ENCODE assay signal across 9 mouse cellular contexts in the genomic region with DNA sequence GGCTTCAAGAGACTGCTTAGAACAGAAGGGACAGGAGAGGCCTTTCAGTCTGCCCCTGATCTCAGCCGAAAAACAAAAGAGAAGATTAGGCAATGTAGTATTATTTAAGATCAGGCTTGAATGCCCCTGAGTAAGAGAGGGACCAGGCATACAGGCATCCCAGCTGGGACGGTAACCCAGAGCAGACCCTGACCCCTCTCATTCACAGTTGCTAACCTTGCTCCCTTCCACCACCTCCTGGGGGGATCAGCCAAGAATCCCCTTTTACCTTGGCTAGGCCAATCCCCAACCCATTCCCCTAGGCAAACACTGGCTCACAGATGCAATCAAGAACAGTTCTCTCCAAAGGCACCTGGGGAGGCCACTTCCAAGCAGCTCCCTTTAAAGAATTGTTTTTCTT. TPM values are rescaled to one million over a fixed set of nuclear protein-coding genes. Genes with fewer than 3 reads are reported as not detected.
DNase-seq lines count a peak whose midpoint lies in the region; ATAC-seq and TF ChIP-seq lines count a peak whose summit lies in the region.
"Had no signal": no experiment of that assay in that cellular context is flagged by ENCODE, and none has a peak within 500 bp of the region (broad histone marks: within the 10 kb centered on the region; RNA-seq: fewer than 3 reads in every experiment).

No protein-coding gene starts in this region.

- peak overlapping the region; percentile 83 for H3K4me2 ChIP-seq in embryonic facial prominence, embryonic 14.5 days (ENCODE audit: low read depth, low read length)
- peak overlapping the region; percentile 86 for H3K4me2 ChIP-seq in hindbrain, embryonic 14.5 days (replicated peaks)
- H3K4me2 ChIP-seq in midbrain, embryonic 15.5 days, result peak overlapping the region; percentile 71

- H3K4me3 ChIP-seq in layer of hippocampus, adult 2 months, result peak overlapping the region; percentile 64
- peak overlapping the region; percentile 63 for H3K4me3 ChIP-seq in embryonic facial prominence, embryonic 14.5 days (ENCODE audit: low read depth, low read length)
- peak overlapping the region; percentile 76 for H3K4me3 ChIP-seq in hindbrain, embryonic 14.5 days (replicated peaks; ENCODE audit: low read length)
- peak overlapping the region; percentile 52 for H3K4me3 ChIP-seq in midbrain, embryonic 15.5 days

- no peaks in the 10 kb centered on the region for H3K9me3 ChIP-seq in embryonic facial prominence, embryonic 14.5 days (ENCODE audit: control insufficient read depth, low read length)
- no peaks in the 10 kb centered on the region for H3K9me3 ChIP-seq in hindbrain, embryonic 14.5 days (ENCODE audit: control insufficient read depth, low read length)
- H3K9me3 ChIP-seq in midbrain, embryonic 15.5 days, result no peaks in the 10 kb centered on the region

- no peak for TF ChIP-seq CTCF in layer of hippocampus, adult 2 months (conservative IDR thresholded peaks at IDR 0.05)

- no peak for DNase-seq in layer of hippocampus, adult 2 months (ENCODE audit: low spot score in 2 of 2)
- DNase-seq in layer of hippocampus, adult 9-11 months, result no peak
- DNase-seq in embryonic facial prominence, embryonic 14.5 days (ENCODE audit: low spot score), result no peak
- no peak for DNase-seq in hindbrain, embryonic 14.5 days (ENCODE audit: low spot score)
- no peak for DNase-seq in retina, postnatal 1 day
- DNase-seq in Muller cell, postnatal 12 days (ENCODE audit: inconsistent ontology term), result no peak
- no peak for DNase-seq in gastrocnemius, postnatal 25 days
- DNase-seq: gastrocnemius, postnatal 36 days had no signal

- WGBS in embryonic facial prominence, embryonic 14.5 days, result 56% methylated on average over 2 of the region's 2 CpGs
- 29% methylated on average over 2 of the region's 2 CpGs for WGBS in hindbrain, embryonic 14.5 days
- 6% methylated on average over 2 of the region's 2 CpGs for WGBS in midbrain, embryonic 15.5 days

- H3K27ac ChIP-seq in layer of hippocampus, adult 2 months, result peak overlapping the region; percentile 97
- H3K27ac ChIP-seq in embryonic facial prominence, embryonic 14.5 days (replicated peaks; ENCODE audit: low read depth, low read length), result no peak overlapping the region
- no peak overlapping the region for H3K27ac ChIP-seq in hindbrain, embryonic 14.5 days
- H3K27ac ChIP-seq in midbrain, embryonic 15.5 days, result peak overlapping the region; percentile 32; the same call in 1 of the 2 replicates

- no peak for ATAC-seq in embryonic facial prominence, embryonic 14.5 days (ENCODE audit: low read depth)
- no peak for ATAC-seq in hindbrain, embryonic 14.5 days (ENCODE audit: low FRiP score)
- ATAC-seq in midbrain, embryonic 15.5 days (replicated peaks), result no peak

- peaks cover 16% of the 10 kb centered on the region; the same call in 1 of the 2 replicates for H3K36me3 ChIP-seq in embryonic facial prominence, embryonic 14.5 days (ENCODE audit: control insufficient read depth, insufficient read depth, low read length)
- H3K36me3 ChIP-seq in hindbrain, embryonic 14.5 days (replicated peaks; ENCODE audit: control insufficient read depth, insufficient read depth), result no peaks in the 10 kb centered on the region
- H3K36me3 ChIP-seq in midbrain, embryonic 15.5 days (replicated peaks), result no peaks in the 10 kb centered on the region

- H3K27me3 ChIP-seq in embryonic facial prominence, embryonic 14.5 days (replicated peaks; ENCODE audit: control insufficient read depth, insufficient read depth, low read length), result no peaks in the 10 kb centered on the region
- no peaks in the 10 kb centered on the region for H3K27me3 ChIP-seq in hindbrain, embryonic 14.5 days (ENCODE audit: control insufficient read depth, insufficient read depth, low read length)
- H3K27me3 ChIP-seq in midbrain, embryonic 15.5 days (replicated peaks), result no peaks in the 10 kb centered on the region

- peak overlapping the region; percentile 15; the same call in 1 of the 2 replicates for H3K9ac ChIP-seq in embryonic facial prominence, embryonic 14.5 days (ENCODE audit: low read depth, low read length)
- H3K9ac ChIP-seq in hindbrain, embryonic 14.5 days, result peak overlapping the region; percentile 85
- H3K9ac ChIP-seq in midbrain, embryonic 15.5 days, result peak overlapping the region; percentile 18; the same call in 1 of the 2 replicates

- peaks cover 29% of the 10 kb centered on the region for H3K4me1 ChIP-seq in embryonic facial prominence, embryonic 14.5 days (ENCODE audit: control insufficient read depth, insufficient read depth, low read length)
- H3K4me1 ChIP-seq in hindbrain, embryonic 14.5 days (replicated peaks; ENCODE audit: control insufficient read depth, insufficient read depth, low read length), result peaks cover 23% of the 10 kb centered on the region
- peaks cover 38% of the 10 kb centered on the region for H3K4me1 ChIP-seq in midbrain, embryonic 15.5 days

RNA-seq across cellular contexts. Expression of a gene that starts 2.1 kb away (rescaled TPM):
- total RNA-seq in layer of hippocampus, adult 2 months (2021), result 10 to 100 TPM; 17.2 to 22.0 TPM
- polyA plus RNA-seq in embryonic facial prominence, embryonic 14.5 days (2014; fragmentation: Nextera tagmentation; extraction: Ambion mirVana), result 37.9 and 41.3 TPM in 2 replicates
- polyA plus RNA-seq in hindbrain, embryonic 14.5 days (2014; fragmentation: Nextera tagmentation; extraction: Ambion mirVana), result 26.3 and 29.0 TPM in 2 replicates
- polyA plus RNA-seq in midbrain, embryonic 15.5 days (2015; fragmentation: Nextera tagmentation; extraction: Ambion mirVana), result 37.2 and 42.2 TPM in 2 replicates
- 10 to 100 TPM; 15.1 to 27.0 TPM for total RNA-seq in gastrocnemius, postnatal 25 days (2021)

RNA-seq across cellular contexts. Expression of a gene that starts 34.3 kb away (rescaled TPM):
- total RNA-seq in layer of hippocampus, adult 2 months (2021), result under 1 TPM in 1 of 2 experiments, not detected in 1; 0.20 TPM
- 0.18 and 0.43 TPM in 2 replicates for polyA plus RNA-seq in embryonic facial prominence, embryonic 14.5 days (2014; fragmentation: Nextera tagmentation; extraction: Ambion mirVana)
- 0.20 and 0.23 TPM in 2 replicates for polyA plus RNA-seq in hindbrain, embryonic 14.5 days (2014; fragmentation: Nextera tagmentation; extraction: Ambion mirVana)
- 0.09 and 0.10 TPM in 2 replicates for polyA plus RNA-seq in midbrain, embryonic 15.5 days (2015; fragmentation: Nextera tagmentation; extraction: Ambion mirVana)
- total RNA-seq in gastrocnemius, postnatal 25 days (2021), result not detected
- total RNA-seq: gastrocnemius, postnatal 36 days had no signal

RNA-seq across cellular contexts. Expression of a gene that starts 39.7 kb away (rescaled TPM):
- total RNA-seq in layer of hippocampus, adult 2 months (2021), result 1 to 10 TPM; 6.0 to 7.4 TPM
- 40.8 and 44.2 TPM in 2 replicates for polyA plus RNA-seq in embryonic facial prominence, embryonic 14.5 days (2014; fragmentation: Nextera tagmentation; extraction: Ambion mirVana)
- 5.3 and 6.2 TPM in 2 replicates for polyA plus RNA-seq in hindbrain, embryonic 14.5 days (2014; fragmentation: Nextera tagmentation; extraction: Ambion mirVana)
- polyA plus RNA-seq in midbrain, embryonic 15.5 days (2015; fragmentation: Nextera tagmentation; extraction: Ambion mirVana), result 15.2 and 21.1 TPM in 2 replicates
- total RNA-seq in gastrocnemius, postnatal 25 days (2021), result 100 to 1,000 TPM in 1 of 2 experiments, 10 to 100 TPM in 1; 33.0 to 107 TPM

Comparison
In these comparisons a context has a peak if more than half of its experiments do, and no peak if none do; other contexts are left out.
1. H3K27ac ChIP-seq: peak in layer of hippocampus, adult 2 months (single experiment) and midbrain, embryonic 15.5 days (single experiment); none in embryonic facial prominence, embryonic 14.5 days (single experiment) and hindbrain, embryonic 14.5 days (single experiment).
2. H3K9ac ChIP-seq: peak in every context shown above with its lines; median percentile 85 in hindbrain, embryonic 14.5 days; 18 in midbrain, embryonic 15.5 days; 15 in embryonic facial prominence, embryonic 14.5 days.
3. Peak in every context shown above with its lines, with median percentiles within 50 percentile points of each other: H3K4me3 ChIP-seq and H3K4me2 ChIP-seq.